Mouse (Mus musculus) testis, adult 2 months (tissue): ENCODE results near the gene Glce.

ENCODE experiments used
- CTCF ChIP-seq: fragments of 200-500 bp; IDR thresholded peaks from 2 replicates; pipeline ENCODE4 v1.5.1; 2012; ENCODE audit warnings: low read depth, mild to moderate bottlenecking, inconsistent platforms, low read length, moderate library complexity; ENCODE audit not compliant: control insufficient read depth, insufficient read depth, insufficient replicate concordance
- POLR2A ChIP-seq: fragments of 200-500 bp; IDR thresholded peaks from 2 replicates; pipeline ENCODE4 v1.6.1; 2012; ENCODE audit warnings: low read depth, mild to moderate bottlenecking, inconsistent platforms, low read length, moderate library complexity; ENCODE audit not compliant: control insufficient read depth

- TF ChIP-seq POLR2A (no peak), CTCF (no peak)
Observed at GRCm38 (mm10) chr9:62008360-62008759, 114.1 kb downstream of the Glce start.
